Mouse (Mus musculus): Measurements from ENCODE around the gene Zfp1.

The Zfp1 gene

GRCm38 (mm10) chr8:111643264-111644141, at the start of gene Zfp1:
Gene Zfp1, plus strand, starts transcription at chr8:111643401.
- peak; percentile 95 for DNase-seq

- peak; percentile 50 for DNase-seq
Measured at GRCm38 (mm10) chr8:111594044-111594840, 49.0 kb upstream of the Zfp1 start.

GRCm38 (mm10) chr8:111594951-111595350, 48.2 kb upstream of the Zfp1 start:
- peak; percentile 42 for DNase-seq

- DNase-seq, result peak; percentile 90
Measured at GRCm38 (mm10) chr8:111595712-111596484, 47.3 kb upstream of the Zfp1 start.

- peak; percentile 49 for DNase-seq
Measured at GRCm38 (mm10) chr8:111596485-111596821, 46.7 kb upstream of the Zfp1 start.

- DNase-seq, result no peak
Measured at GRCm38 (mm10) chr8:111597310-111597709, 45.9 kb upstream of the Zfp1 start.

GRCm38 (mm10) chr8:111599707-111600444, 43.3 kb upstream of the Zfp1 start:
- no peak for DNase-seq

- no peak for DNase-seq
Measured at GRCm38 (mm10) chr8:111602050-111602449, 41.2 kb upstream of the Zfp1 start.

- DNase-seq, result no peak
Measured at GRCm38 (mm10) chr8:111604986-111605385, 38.2 kb upstream of the Zfp1 start.

- DNase-seq, result no peak
Measured at GRCm38 (mm10) chr8:111606961-111607360, 36.2 kb upstream of the Zfp1 start.

- no peak for DNase-seq
Measured at GRCm38 (mm10) chr8:111607414-111607813, 35.8 kb upstream of the Zfp1 start.

- DNase-seq, result no peak
Measured at GRCm38 (mm10) chr8:111613181-111613580, 30.0 kb upstream of the Zfp1 start.

GRCm38 (mm10) chr8:111614786-111615701, 28.2 kb upstream of the Zfp1 start:
- DNase-seq, result no peak

- DNase-seq, result no peak
Measured at GRCm38 (mm10) chr8:111617812-111618211, 25.4 kb upstream of the Zfp1 start.

- DNase-seq, result no peak
Measured at GRCm38 (mm10) chr8:111618273-111618672, 24.9 kb upstream of the Zfp1 start.

GRCm38 (mm10) chr8:111619936-111620335, 23.3 kb upstream of the Zfp1 start:
- DNase-seq, result no peak

GRCm38 (mm10) chr8:111622104-111622503, 21.1 kb upstream of the Zfp1 start:
- no peak for DNase-seq

GRCm38 (mm10) chr8:111622553-111622952, 20.6 kb upstream of the Zfp1 start:
- no peak for DNase-seq

- DNase-seq, result peak; percentile 65
Measured at GRCm38 (mm10) chr8:111624081-111624852, 18.9 kb upstream of the Zfp1 start.

GRCm38 (mm10) chr8:111624853-111625221, 18.4 kb upstream of the Zfp1 start:
- peak; percentile 73 for DNase-seq

All from thymus, postnatal 4 days (tissue).